Mouse (Mus musculus) cerebellum, adult 2 months (tissue): ENCODE results near the gene Fbxo44. TPM values are rescaled to one million over a fixed set of nuclear protein-coding genes. Genes with fewer than 3 reads are reported as not detected.

ENCODE experiments used
- DNase-seq, 2 experiments: peaks; one replicate each; pipeline ENCODE4 v3.0.0; 2021
- H3K27ac ChIP-seq: fragments of 200-500 bp; 2 replicates; pipeline ENCODE4 v1.5.1; 2012; ENCODE audit warnings: low read length, control low read depth, inconsistent platforms; ENCODE audit not compliant: insufficient read depth
- H3K27me3 ChIP-seq: fragments of 200-500 bp; 2 replicates; pipeline ENCODE4 v1.6.1; 2012; ENCODE audit warnings: inconsistent platforms, mild to moderate bottlenecking, low read length, moderate library complexity; ENCODE audit not compliant: control insufficient read depth, insufficient read depth
- H3K4me1 ChIP-seq: fragments of 200-500 bp; 2 replicates; pipeline ENCODE4 v1.6.1; 2011; ENCODE audit warnings: low read length; ENCODE audit not compliant: control insufficient read depth, insufficient read depth
- H3K4me3 ChIP-seq: fragments of 200-500 bp; replicated peaks from 2 replicates; pipeline ENCODE3; 2011; ENCODE audit warnings: mild to moderate bottlenecking, low read depth, low read length, control low read depth; ENCODE audit not compliant: insufficient read depth
- CTCF ChIP-seq: fragments of 200-500 bp; IDR thresholded peaks from 2 replicates; pipeline ENCODE4 v1.5.1; 2011; ENCODE audit warnings: low read depth, mild to moderate bottlenecking, control low read depth, low read length, moderate library complexity, borderline replicate concordance; ENCODE audit not compliant: insufficient read depth
- POLR2A ChIP-seq: fragments of 200-500 bp; IDR thresholded peaks from 2 replicates; pipeline ENCODE4 v1.6.1; 2011; ENCODE audit warnings: low read length, control low read depth, borderline replicate concordance; ENCODE audit not compliant: insufficient read depth
- WGBS: fragments of 180-500 bp; shearing (Covaris S2); methylation state at CpG from one replicate; pipeline ENCODE4 v1.1.7; 2018; 5-methylcytosine and 5-hydroxymethylcytosine counted together
- polyA plus RNA-seq: library from polyadenylated mRNA; depleted of rRNA; stranded (reverse); fragments of >200 nt; gene quantifications from 2 replicates; pipeline ENCODE4 v1.2.3, GENCODE M21; 2012

The Fbxo44 gene
- polyA plus RNA-seq, 1 experiment, result 240 TPM

DNA sequence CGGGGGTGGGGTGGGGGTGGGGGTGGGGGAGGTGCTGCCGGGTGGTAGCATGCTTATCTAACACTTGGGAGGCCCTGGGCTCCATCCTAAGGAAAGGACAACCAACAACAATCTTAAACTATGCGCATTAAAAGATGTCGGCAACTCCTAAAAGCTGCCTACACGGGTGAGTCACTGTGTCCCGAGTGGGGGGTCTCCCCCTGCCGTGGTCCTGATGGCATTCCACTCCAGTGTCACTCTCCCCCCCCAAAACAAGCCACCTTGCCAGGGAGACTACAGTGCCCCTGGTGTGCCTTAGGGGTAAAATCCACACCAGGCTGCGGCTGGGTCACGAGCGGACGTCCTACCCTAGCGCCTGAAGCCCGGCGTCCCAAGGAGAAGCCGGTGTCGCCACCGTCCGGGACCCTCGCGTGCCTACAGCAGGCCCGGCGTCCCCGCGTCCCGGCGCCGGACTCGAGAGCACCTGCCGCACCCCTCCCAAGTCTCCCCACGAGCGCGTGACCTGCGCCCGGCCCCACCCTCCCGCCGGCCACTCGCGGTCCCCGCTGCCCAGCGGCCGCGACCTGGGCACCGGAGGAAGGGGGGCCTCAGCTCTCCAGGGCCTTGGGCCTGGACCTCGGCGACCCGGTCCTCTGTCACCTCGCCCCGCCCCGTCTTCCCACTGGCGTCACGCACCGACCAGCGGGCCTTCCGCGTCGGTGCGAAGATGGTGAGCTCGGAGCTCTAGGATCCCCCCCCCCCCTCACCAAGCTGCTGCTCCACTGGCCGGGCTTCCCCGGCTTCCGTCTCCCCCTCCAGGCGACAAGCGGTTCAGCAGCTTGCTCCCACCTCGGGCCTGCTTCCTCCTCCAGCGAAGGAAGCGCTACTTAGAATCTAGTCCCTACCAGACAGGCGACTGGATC lies 8.8 kb downstream of the Fbxo44 start, which contains the start of gene Fbxo6:
Gene Fbxo6, minus strand, starts transcription at position 874 of the 902 bp plus-strand sequence.
- Histone ChIP-seq H3K27me3 (no peaks in the 10 kb centered on the region), H3K4me1 (no peaks in the 10 kb centered on the region), H3K4me3 (peak within 1 kb of the TSS; percentile 77), H3K27ac (peak within 1 kb of the TSS; percentile 87)
- WGBS, result under 1% methylated on average over 66 of the region's 67 CpGs
- peak; percentile 88 for DNase-seq
- TF ChIP-seq POLR2A (peak; percentile 36; the same call in 1 of the 2 replicates), CTCF (peak; percentile 63)

DNA sequence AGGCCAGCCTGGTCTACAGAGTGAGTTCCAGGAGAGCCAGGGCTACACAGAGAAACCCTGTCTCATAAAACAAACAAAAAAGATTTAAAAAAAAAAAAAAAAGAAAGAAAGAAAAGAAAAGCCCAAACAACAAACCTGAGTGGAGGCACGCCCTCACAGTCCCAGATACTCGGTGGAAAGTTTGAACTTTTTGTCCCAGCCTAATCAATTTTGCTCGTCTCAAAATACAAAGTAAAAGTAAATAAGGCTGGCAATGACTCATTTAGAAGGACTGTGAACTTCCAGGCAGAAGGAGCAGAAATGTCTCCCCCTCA lies 9.4 kb downstream of the Fbxo44 start:
- Histone ChIP-seq H3K4me3 (no peak overlapping the region), H3K27ac (no peak overlapping the region), H3K4me1 (no peaks in the 10 kb centered on the region), H3K27me3 (no peaks in the 10 kb centered on the region)
- TF ChIP-seq CTCF (no peak), POLR2A (no peak)
- WGBS, result 52% methylated on average over 3 of the region's 3 CpGs
- DNase-seq, result no peak

DNA sequence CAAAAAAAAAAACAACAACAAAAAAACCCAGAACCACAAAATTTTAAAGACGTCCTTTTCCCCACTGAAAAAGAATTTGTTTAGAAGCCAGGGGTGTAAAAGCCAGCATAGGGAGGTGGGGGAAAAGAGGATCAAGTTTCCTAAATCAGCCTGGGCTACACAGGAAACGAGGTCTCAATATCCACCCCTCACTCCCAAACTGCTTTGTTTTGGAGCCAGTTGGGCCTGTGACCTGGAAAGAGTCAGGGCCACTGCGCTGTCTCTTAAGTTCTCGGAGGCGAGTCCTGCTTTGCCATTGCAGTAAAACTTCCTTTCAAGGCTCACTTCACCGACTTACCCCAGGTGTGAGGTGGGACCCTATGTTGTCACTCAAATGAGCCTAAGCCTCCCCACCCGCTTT lies 10.0 kb downstream of the Fbxo44 start:
- TF ChIP-seq CTCF, result no peak
- no peak for TF ChIP-seq POLR2A
- Histone ChIP-seq H3K4me3 (no peak overlapping the region), H3K27ac (no peak overlapping the region), H3K27me3 (no peaks in the 10 kb centered on the region), H3K4me1 (no peaks in the 10 kb centered on the region)
- WGBS, result 86% methylated on average over 7 of the region's 7 CpGs
- peak in 1 of 2 experiments; percentile 18 for DNase-seq

DNA sequence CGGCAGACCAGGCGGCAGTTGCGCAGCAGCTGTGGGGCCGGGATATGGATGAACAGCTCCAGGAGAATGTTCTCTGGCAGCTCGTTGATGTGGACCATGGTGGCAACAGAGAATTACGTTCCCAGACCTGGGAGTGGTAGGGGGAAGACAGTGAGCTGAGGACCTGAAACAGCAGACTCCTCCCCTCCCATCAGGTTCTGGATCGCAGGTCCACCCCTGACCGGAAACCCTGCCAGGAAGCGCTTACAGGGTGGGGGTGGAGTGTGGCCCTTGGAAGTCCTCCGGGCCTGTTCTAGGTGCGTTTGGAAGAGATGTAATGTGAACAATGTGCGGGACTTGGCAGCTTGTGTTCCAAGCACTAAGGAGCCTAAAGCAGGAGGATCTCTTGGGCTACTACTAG lies 10.7 kb downstream of the Fbxo44 start:
- Histone ChIP-seq H3K27ac (no peak overlapping the region), H3K27me3 (no peaks in the 10 kb centered on the region), H3K4me1 (no peaks in the 10 kb centered on the region), H3K4me3 (no peak overlapping the region)
- 63% methylated on average over 12 of the region's 12 CpGs for WGBS
- TF ChIP-seq POLR2A (no peak), CTCF (no peak)
- peak in 1 of 2 experiments; percentile 23 for DNase-seq

DNA sequence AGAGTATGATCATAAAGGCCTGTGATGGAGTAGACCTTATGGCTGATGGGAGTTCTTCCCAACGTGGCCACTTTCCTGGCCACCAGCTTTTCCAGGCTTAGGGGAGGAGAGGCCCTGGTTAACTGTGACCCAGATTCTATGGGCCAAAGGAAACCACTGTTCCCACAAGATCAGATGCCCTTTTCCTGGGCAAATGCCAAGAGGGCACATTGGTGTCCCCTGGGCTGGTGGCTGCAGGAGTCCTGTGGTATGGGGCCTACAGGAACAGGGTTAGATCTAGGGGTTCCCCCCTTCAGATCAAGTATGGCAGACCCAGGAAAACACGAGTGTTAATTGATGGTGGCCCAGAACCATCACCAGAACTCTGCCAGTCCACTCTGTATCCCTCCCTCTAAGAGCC lies 12.6 kb downstream of the Fbxo44 start:
- WGBS, result 74% methylated on average over 2 of the region's 2 CpGs
- Histone ChIP-seq H3K27me3 (no peaks in the 10 kb centered on the region), H3K27ac (no peak overlapping the region), H3K4me1 (no peaks in the 10 kb centered on the region), H3K4me3 (no peak overlapping the region)
- DNase-seq, result no peak
- TF ChIP-seq CTCF (no peak), POLR2A (no peak)

DNA sequence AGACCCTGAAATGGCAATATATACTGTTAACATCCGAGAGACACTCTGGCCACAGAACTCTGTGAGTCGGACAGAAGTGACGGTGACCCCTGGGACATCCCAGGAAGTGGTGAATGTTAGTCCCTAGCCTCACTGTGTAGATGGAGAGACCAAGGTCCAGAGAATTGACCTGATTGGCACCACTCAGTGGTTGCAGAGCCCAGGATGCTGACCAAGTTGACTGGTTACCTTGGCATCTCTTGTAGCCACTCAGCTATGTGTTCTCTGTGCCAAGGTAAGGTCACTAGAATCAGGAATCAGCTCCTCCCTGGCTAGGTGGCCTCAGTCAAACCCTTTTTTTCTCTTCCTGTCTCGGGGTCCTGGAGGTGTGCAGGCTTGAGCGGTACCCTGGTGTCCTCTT lies 16.6 kb downstream of the Fbxo44 start:
- no peak for TF ChIP-seq CTCF
- TF ChIP-seq POLR2A, result no peak
- Histone ChIP-seq H3K27ac (no peak overlapping the region), H3K4me1 (no peaks in the 10 kb centered on the region), H3K27me3 (no peaks in the 10 kb centered on the region), H3K4me3 (no peak overlapping the region)
- 72% methylated on average over 5 of the region's 5 CpGs for WGBS
- DNase-seq, result no peak

DNA sequence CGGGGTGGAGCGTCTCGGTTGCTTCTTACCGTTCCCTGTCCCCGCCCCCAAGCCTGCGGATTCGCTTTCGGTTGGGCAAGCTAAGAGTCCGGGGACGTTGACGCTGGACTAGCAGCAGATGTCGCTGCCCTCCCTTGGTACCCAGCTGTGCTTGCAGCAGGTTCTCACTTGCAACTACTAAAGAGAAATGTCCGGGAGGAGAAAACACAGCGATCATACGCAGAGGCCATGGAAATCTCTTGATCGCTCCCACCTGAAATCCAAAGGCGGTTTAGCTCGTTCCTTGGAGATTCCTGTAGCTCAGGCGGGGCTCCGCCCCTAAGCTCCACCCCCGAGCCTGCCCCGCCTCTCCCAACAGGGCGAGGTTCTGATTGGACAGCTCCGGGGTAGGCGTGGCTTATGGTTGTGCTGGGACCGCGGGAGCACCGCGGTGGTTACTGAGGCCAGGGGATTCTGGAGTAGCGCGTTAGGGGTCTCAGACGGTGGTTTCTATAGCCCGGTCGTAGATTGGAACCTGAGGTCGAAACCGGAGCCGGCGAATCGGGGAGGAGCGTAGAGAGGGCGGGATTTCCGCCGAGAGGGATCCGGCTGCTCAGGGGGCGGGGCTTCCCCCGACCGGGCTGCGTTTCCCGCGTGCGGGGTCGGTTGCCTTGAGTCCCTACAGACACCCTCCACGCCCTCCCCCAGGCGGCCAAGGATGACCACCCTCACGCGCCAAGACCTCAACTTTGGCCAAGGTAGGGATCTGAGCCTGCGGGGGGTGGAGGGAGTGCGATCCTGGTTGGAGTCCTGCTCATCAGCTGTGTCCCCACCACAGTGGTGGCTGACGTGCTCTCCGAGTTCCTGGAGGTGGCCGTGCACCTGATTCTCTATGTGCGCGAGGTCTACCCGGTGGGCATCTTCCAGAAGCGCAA lies 19.9 kb downstream of the Fbxo44 start:
- TF ChIP-seq POLR2A (peak; percentile 60), CTCF (peak; percentile 63; the same call in 1 of the 2 replicates)
- WGBS, result under 1% methylated on average over 65 of the region's 65 CpGs
- H3K4me3 ChIP-seq, result peak overlapping the region; percentile 79
- peak; percentile 90 to 97 for DNase-seq
- peak overlapping the region; percentile 72 for H3K27ac ChIP-seq
- no peaks in the 10 kb centered on the region for H3K27me3 ChIP-seq
- no peaks in the 10 kb centered on the region for H3K4me1 ChIP-seq
